Mouse (Mus musculus) cerebellum, postnatal 36 days (tissue): ENCODE measurements around the gene H2afb3.
"Not testable (repeated sequence)": the region's sequence is repeated elsewhere in the genome, so short reads cannot be mapped to it uniquely, and the experiment has no call there.

ENCODE experiments used
- DNase-seq, 2 experiments: peaks; one replicate each; pipeline ENCODE4 v3.0.0; 2021 to 2022; ENCODE audit warnings: mixed read lengths in 2 of 2

H2afb3 gene

GRCm38 (mm10) chrX:120312995-120313394 is at the start of gene H2afb3:
Gene H2afb3, minus strand, starts transcription at chrX:120313095.
- not testable (repeated sequence) for DNase-seq

DNA sequence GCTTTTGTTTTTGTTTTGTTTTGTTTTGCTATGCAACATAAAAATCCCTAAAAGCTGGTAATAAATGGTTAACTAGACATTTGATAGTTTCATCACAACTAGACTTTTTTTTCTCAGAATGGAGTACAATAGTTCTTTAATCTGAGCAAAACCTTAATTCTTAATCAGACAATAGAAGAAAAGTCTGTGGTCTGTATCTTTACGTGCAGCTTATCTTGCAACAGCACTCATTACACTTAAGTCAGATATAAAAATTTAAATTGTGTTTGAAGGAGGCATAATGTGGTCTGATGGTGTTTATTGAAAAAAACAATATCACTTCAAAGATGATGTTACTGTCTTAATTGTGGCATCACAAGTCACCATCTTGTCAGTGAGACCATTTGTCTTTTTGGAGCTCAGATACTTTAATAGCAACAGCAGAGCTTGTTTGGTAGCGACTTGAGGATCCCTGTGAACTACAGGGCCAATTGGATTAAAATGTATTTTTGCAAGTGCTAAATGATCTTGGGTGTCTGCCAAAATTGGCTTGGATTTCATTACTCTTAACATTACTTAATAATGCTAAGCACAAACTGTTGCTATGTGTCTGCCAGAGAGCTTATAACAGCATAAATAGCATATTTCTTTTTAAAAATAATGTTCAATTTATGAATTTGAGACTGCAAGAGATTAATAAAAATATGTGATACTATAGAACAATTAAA is 11.3 kb downstream of the H2afb3 start:
- no peak for DNase-seq

DNA sequence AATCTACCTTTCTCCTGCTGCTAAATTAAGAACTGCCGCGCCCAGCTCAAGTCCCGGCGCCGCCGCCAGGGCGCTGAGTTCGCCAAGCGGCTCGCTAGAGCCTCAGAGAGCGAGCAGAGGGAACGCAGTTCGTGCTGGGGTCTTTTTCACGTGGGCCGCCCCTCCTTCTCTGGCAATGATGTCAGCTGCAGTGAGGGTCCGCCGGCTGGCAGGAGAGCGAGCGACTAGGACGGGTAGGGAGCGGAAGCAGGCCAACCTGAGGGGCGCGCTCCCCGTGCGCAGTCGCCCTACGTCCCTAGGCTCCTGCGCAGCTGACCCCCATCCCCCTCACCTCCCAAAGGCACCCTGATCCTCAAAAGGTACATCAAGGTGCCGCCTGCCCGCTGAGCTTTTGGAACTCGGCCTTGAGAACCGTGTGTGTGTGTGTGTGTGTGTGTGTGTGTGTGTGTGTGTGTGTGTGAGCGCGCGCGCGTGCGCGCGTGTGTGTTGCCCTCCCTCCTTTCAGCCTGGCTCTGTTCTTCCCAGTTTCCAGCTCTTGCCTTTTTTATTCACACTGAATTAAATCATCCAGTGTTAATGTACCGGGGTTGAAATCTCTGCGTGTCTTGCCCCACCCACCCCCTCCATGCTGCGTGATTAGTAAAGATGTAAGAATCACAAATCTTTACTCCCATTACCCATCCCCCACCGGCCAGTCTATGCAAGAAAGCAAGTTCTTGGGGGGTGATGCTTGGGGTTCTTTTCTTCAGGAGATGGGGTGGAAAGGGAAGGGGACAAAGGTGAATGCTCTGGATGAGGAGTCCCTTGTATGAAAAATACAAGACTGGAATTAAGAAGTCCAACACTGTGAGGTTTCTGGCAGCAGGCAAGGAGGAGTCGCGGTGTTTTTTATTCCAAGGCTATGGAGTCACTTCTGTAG is 19.8 kb downstream of the H2afb3 start:
- DNase-seq: peak; percentile 43 to 47

DNA sequence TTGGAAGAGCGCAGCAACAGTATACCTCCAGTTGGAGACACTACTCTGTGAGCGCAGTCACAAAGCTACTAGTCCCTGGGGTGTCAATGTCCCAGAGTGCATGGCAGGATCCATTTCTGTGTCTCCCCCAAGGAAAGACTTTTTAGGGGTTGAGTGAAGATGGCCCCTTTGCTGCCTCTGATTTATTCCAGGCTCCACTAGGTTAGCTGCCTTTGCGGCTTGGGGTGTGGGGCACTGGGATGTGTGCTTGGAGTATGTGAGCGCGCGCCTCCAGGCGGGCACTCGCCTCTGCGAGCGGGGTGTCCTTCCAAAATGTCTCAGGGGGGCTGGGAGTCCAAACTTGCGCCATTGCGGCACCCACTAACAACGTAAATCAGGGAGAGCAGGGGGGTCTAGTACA is 21.2 kb downstream of the H2afb3 start:
- peak; percentile 31 to 35 for DNase-seq

GRCm38 (mm10) chrX:120290900-120291280 is 22.0 kb downstream of the H2afb3 start:
- peak; percentile 13 to 20 for DNase-seq

DNA sequence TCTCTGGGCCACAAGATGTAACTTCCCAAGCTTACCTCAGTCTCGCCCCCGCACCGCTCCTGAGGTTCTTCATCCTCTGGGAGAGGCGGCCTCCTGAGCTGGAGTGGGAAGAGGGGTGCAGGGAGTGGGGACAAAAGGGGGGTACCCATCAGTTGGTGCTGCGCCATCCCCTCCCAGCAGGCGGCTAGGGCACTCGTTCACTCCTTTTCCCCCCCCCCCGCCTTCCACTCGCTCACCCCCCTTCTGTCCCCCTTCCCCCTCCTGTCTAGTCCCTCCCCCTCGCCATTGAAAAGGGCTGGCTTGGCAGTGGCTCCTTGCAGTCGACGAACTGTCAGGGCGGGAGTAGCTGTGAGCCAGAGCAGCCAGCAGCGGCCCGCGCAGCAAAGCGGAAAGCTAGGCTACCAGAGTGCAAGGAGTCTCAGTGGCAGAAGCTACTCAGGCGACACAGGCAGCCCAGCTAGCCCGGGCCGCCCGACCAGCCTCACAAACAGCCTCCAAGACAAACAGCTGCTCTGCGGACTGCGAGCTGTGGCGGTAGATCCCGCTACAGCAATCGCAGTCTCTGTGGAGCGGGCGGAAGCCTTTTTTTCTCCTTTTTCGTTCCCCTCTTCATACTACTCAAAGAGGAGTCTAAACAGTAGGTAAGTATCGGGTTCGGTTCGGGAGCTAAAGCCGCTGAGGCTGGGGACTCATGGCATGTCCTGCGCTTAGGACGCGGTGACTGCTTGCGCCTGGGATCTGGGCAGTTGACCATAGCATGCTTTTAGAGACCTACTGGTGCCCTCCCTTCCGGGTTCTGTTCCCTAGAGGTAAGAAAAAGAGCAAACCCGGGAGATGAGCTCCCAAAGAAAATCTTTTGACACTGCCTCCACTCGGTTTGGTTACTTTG is 22.6 kb downstream of the H2afb3 start, which contains the start of gene Pcdh11x:
Pcdh11x (plus strand) TSS at position 249 of the 889 bp plus-strand sequence.
- peak; percentile 38 to 41 for DNase-seq

- DNase-seq: peak in 1 of 2 experiments; percentile 2
Measured at GRCm38 (mm10) chrX:120287502-120287901, 25.4 kb downstream of the H2afb3 start.

DNA sequence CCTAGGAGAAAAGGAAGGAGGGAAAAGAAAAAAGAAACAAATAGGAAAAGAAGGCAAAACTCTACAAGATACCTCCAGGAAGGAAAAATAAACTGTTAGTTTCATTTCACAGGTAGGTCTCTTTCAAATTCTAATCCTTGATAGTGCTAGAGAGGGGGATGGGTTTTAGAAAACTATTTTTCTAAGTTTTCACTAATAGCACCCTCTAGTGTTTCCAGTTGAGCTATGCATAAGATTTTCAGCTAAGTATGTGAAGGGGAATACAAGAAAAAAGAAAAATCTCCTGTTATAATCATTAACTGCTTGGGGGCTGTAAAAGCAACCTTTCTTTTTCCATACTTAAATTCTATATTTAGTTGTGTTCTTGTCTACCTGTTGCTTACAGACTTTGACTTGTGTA is 27.4 kb downstream of the H2afb3 start:
- no peak for DNase-seq
